Mouse (Mus musculus): ENCODE results near the gene Cfap99.

GRCm38 (mm10) chr5:34287838-34288145, 608 bp upstream of the Cfap99 start:
- TF ChIP-seq POLR2A (IDR thresholded peaks at IDR 0.05; ENCODE audit: control insufficient read depth in 1 of 2, insufficient read depth in 1 of 2, low read depth in 1 of 2, low read length in 2 of 2, poor library complexity in 1 of 2) (no peak), CTCF (IDR thresholded peaks at IDR 0.05 in 2 of 3, conservative IDR thresholded peaks at IDR 0.05 in 1 of 3; ENCODE audit: control insufficient read depth in 1 of 3, insufficient read depth in 1 of 3, low read depth in 2 of 3, low read length in 3 of 3, poor library complexity in 1 of 3, severe bottlenecking in 1 of 3) (no peak), TBP (IDR thresholded peaks at IDR 0.05; ENCODE audit: low read depth, low read length) (no peak), TCF12 (IDR thresholded peaks at IDR 0.05; ENCODE audit: low read depth, low read length) (no peak), MAZ (IDR thresholded peaks at IDR 0.05; ENCODE audit: low read depth, low read length) (no peak), HCFC1 (IDR thresholded peaks at IDR 0.05; ENCODE audit: low read depth, low read length) (no peak)
